Mouse (Mus musculus) liver, embryonic 12.5 days (tissue): ENCODE data around the gene Cfap99. TPM values are rescaled to one million over a fixed set of nuclear protein-coding genes. Genes with fewer than 3 reads are reported as not detected.

Experiments used
- ATAC-seq: fragments of 200-750 bp; cut with Nextera tagmentation; 2 replicates; pipeline ENCODE4 v1.8.0; 2017; ENCODE audit warnings: moderate number of reproducible peaks, mild to moderate bottlenecking, moderate library complexity
- H3K27ac ChIP-seq: fragments of 300-500 bp; sonication (generic); 2 replicates; pipeline ENCODE4 v1.5.1; 2016; ENCODE audit warnings: mild to moderate bottlenecking
- H3K27me3 ChIP-seq: fragments of 300-500 bp; sonication (generic); replicated peaks from 2 replicates; pipeline ENCODE4 v1.6.1; 2016; ENCODE audit warnings: mild to moderate bottlenecking, moderate library complexity
- H3K36me3 ChIP-seq: fragments of 300-500 bp; sonication (generic); 2 replicates; pipeline ENCODE4 v1.6.1; 2016; ENCODE audit warnings: mild to moderate bottlenecking, moderate library complexity
- H3K4me1 ChIP-seq: fragments of 300-500 bp; sonication (generic); 2 replicates; pipeline ENCODE4 v1.6.1; 2016
- H3K4me2 ChIP-seq: fragments of 300-500 bp; sonication (generic); 2 replicates; pipeline ENCODE4 v1.6.1; 2016; ENCODE audit warnings: mild to moderate bottlenecking, moderate library complexity
- H3K4me3 ChIP-seq: fragments of 300-500 bp; sonication (generic); 2 replicates; pipeline ENCODE4 v1.5.1; 2016; ENCODE audit warnings: mild to moderate bottlenecking, moderate library complexity
- H3K9ac ChIP-seq: fragments of 300-500 bp; sonication (generic); 2 replicates; pipeline ENCODE4 v1.6.1; 2016; ENCODE audit warnings: mild to moderate bottlenecking, moderate library complexity
- H3K9me3 ChIP-seq: fragments of 300-500 bp; sonication (generic); replicated peaks from 2 replicates; pipeline ENCODE4 v1.6.1; 2016; ENCODE audit warnings: mild to moderate bottlenecking, moderate library complexity
- WGBS: fragments of 180-500 bp; shearing (Covaris S2); methylation state at CpG from one replicate; pipeline ENCODE4 v1.1.7; 2016; ENCODE audit not compliant: insufficient replicate concordance; 5-methylcytosine and 5-hydroxymethylcytosine counted together
- polyA plus RNA-seq: library from polyadenylated mRNA; unstranded; fragments of >200 nt; fragmentation: Nextera tagmentation; extraction: Ambion mirVana; gene quantifications from 2 replicates; pipeline ENCODE4 v1.2.1, GENCODE M21; 2016

The Cfap99 gene
- polyA plus RNA-seq, 1 experiment from 2014 or later: not detected

DNA sequence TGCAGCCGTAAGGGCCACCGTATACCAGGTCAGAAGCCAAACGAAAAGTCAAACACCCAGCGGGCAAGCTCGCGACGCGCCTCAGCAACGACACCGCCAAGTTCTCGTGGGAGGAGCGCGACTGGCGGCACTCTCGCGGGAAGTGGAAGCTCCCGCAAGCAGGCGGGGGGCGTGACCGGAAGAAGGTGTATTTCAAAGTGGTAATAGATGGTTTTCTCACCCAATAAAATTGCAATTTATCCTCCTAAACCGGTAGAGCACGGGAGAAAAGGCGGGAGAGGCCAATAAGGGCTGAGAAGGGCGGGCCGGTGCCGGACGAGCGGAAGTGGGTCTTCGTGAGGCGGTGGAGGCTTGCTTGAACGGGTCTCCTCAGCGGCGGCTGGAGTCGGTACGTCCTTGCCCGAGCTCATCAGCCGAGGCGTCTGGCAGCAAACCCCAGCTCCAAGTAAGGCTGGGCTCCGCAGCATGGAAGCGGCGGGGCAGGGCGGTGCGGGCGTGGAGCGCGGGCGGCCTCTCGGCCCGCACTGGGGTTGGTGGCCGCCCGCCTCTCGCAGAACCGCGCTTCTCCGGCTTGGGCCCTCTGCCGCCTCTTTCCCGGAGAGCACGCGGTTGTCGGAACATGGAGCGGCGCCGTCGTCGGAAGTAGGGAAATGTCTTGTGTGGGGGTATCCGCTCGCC is 47.8 kb downstream of the Cfap99 start, which contains the start of gene Rnf4:
Gene Rnf4, plus strand, starts transcription at position 193 of the 678 bp plus-strand sequence.
- H3K9ac ChIP-seq: peak within 1 kb of the TSS; percentile 98
- H3K9me3 ChIP-seq: no peaks in the 10 kb centered on the region
- peaks cover 25% of the 10 kb centered on the region for H3K36me3 ChIP-seq
- H3K27ac ChIP-seq: peak within 1 kb of the TSS; percentile 97
- peak within 1 kb of the TSS; percentile 98 for H3K4me3 ChIP-seq
- peak within 1 kb of the TSS; percentile 96 for H3K4me2 ChIP-seq
- WGBS: 1% methylated on average over 67 of the region's 67 CpGs
- peak; percentile 94 for ATAC-seq
- H3K4me1 ChIP-seq: peaks cover 47% of the 10 kb centered on the region
- no peaks in the 10 kb centered on the region for H3K27me3 ChIP-seq

DNA sequence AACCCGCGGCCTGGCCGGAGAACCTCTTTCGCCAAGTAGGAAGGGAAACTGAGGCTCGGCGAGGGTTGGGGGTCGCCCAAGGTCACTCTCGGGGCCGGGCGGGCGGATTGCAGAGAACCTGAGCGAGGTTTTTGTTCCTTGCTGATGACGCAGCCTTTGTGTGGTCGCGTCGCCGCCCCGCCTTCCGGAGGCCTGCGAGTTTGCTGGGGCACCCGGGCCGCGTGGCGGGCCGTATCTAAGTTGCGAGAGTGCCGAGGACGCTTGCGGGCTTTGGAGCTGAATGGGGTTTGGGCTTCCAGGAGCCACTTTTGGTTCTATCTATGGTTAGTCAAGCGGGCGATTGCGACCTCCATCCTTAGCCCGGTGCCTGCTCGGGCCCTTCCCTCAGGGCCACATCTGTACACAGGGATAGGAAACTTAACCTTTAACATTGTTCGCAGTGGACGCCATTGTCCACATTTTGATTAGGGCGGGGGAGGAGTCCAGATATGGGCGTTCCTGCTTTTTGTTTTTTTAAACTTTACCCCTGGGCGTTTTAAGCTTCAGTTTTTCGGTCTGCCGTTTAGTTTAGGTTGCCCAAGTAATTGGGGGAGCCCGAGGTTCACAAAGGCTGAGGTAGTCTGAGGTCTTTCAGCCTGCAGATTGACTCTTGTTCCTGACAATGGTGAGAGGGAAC is 48.5 kb downstream of the Cfap99 start:
- Histone ChIP-seq H3K4me3 (peak overlapping the region; percentile 98), H3K27me3 (no peaks in the 10 kb centered on the region), H3K27ac (peak overlapping the region; percentile 97), H3K36me3 (peaks cover 27% of the 10 kb centered on the region), H3K4me1 (peaks cover 47% of the 10 kb centered on the region), H3K9ac (peak overlapping the region; percentile 98), H3K4me2 (peak overlapping the region; percentile 96), H3K9me3 (no peaks in the 10 kb centered on the region)
- WGBS: under 1% methylated on average over 42 of the region's 42 CpGs
- peak; percentile 57 for ATAC-seq

DNA sequence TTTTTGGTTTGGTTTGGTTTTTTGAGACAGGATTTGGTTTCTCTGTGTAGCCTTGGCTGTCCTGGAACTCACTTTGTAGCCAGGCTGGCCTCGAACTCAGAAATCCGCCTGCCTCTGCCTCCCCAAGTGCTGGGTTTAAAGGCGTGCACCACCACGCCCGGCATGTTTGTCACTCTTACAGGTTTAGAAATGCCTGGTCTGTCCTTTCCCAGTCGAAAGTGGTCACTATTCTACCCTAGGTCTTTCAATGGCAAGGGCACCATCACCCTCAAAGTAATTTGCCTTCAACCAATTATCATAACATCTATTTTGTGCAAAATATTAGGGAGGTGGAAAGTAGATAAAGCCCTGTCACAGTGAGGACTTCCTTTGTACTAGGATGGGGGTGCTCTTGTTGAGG is 51.8 kb downstream of the Cfap99 start:
- Histone ChIP-seq H3K27me3 (no peaks in the 10 kb centered on the region), H3K27ac (no peak overlapping the region), H3K9me3 (no peaks in the 10 kb centered on the region), H3K4me3 (no peak overlapping the region), H3K4me2 (no peak overlapping the region), H3K9ac (no peak overlapping the region), H3K4me1 (peaks cover 45% of the 10 kb centered on the region), H3K36me3 (peaks cover 53% of the 10 kb centered on the region)
- 81% methylated on average over 6 of the region's 6 CpGs for WGBS
- no peak for ATAC-seq

DNA sequence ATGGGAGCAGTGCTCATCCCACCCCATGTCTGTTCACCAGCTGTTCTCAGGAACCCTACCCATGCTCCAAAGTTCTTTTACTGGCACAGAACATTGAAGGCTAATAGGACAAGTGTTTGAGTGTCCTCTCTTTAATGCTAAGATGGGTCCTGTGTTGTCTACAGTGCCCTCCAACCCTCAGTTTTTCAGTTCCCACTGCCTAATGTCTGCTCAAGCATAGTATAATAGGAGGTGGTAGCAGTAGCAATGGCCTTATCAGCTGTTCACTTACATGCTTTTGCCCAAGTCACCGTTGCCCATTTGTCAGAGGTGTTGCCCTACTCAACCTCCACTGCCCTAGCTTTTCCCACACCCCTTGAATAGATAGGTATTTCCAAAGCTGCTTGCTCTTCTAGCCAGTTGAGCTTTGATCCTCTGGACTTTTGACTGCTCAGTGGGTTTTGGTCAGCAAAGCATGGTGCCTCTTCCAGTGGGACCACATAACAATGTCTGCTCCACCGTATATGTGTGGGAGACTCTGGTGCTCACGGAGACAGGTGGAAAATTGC is 63.8 kb downstream of the Cfap99 start:
- H3K36me3 ChIP-seq: peaks cover 98% of the 10 kb centered on the region
- WGBS: 91% methylated on average over 3 of the region's 3 CpGs
- H3K27me3 ChIP-seq: no peaks in the 10 kb centered on the region
- H3K9me3 ChIP-seq: no peaks in the 10 kb centered on the region
- no peak overlapping the region for H3K4me3 ChIP-seq
- no peak overlapping the region for H3K27ac ChIP-seq
- 0 out of 2 replicates have a peak, but pooled peaks cover 3% of the 10 kb centered on the region for H3K4me1 ChIP-seq
- H3K4me2 ChIP-seq: no peak overlapping the region
- ATAC-seq: no peak
- H3K9ac ChIP-seq: no peak overlapping the region

DNA sequence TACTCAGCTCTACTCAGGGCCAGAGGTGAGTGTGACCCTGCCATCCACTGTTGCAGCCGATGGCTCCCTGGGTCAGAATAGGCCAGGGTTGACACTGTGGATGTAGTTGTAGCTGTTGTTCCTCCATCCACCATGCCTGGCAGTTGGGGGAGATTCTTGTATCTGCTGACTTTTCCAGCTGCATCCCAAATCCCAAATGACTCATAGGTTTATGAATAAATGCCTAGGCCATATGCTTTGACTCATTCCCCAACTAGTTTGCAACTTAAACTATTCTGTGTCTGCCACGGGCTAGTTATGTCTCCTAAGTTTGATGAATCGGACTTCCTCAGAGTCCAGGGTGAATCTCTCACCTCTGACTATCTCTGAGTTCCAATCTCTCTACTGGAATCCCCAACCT is 71.9 kb downstream of the Cfap99 start:
- no peak for ATAC-seq
- 94% methylated on average over 3 of the region's 3 CpGs for WGBS
- peaks cover 80% of the 10 kb centered on the region for H3K36me3 ChIP-seq

DNA sequence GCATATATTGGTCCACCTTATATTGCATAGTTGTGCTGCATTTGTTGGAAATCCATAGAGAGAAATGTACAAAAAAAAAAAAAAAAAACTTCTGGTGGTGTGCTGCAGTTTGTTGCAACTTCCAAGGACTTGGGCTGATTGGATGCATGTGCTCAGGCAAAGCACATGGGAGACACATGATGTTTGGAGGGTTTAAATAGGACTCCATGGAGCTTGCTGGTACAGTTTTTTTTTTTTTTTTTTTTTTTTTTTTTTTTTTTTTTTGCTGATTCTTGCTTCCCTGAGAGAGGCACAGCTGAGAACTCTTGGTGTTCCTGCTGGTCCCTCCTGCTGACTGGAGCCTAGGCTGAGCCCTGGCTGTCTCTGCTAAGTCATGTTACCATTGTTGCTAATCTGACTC is 74.7 kb downstream of the Cfap99 start:
- no peak overlapping the region for H3K9ac ChIP-seq
- H3K4me2 ChIP-seq: no peak overlapping the region
- no peak overlapping the region for H3K4me3 ChIP-seq
- H3K36me3 ChIP-seq: peaks cover 54% of the 10 kb centered on the region
- H3K4me1 ChIP-seq: no peaks in the 10 kb centered on the region
- H3K9me3 ChIP-seq: no peaks in the 10 kb centered on the region
- no peaks in the 10 kb centered on the region for H3K27me3 ChIP-seq
- H3K27ac ChIP-seq: no peak overlapping the region
- ATAC-seq: no peak

More for the DNA sequence above, 71.9 kb downstream of the Cfap99 start:
- Histone ChIP-seq H3K9ac (no peak overlapping the region), H3K4me3 (no peak overlapping the region), H3K9me3 (no peaks in the 10 kb centered on the region), H3K27me3 (no peaks in the 10 kb centered on the region), H3K4me1 (no peaks in the 10 kb centered on the region), H3K4me2 (no peak overlapping the region), H3K27ac (no peak overlapping the region)

DNA sequence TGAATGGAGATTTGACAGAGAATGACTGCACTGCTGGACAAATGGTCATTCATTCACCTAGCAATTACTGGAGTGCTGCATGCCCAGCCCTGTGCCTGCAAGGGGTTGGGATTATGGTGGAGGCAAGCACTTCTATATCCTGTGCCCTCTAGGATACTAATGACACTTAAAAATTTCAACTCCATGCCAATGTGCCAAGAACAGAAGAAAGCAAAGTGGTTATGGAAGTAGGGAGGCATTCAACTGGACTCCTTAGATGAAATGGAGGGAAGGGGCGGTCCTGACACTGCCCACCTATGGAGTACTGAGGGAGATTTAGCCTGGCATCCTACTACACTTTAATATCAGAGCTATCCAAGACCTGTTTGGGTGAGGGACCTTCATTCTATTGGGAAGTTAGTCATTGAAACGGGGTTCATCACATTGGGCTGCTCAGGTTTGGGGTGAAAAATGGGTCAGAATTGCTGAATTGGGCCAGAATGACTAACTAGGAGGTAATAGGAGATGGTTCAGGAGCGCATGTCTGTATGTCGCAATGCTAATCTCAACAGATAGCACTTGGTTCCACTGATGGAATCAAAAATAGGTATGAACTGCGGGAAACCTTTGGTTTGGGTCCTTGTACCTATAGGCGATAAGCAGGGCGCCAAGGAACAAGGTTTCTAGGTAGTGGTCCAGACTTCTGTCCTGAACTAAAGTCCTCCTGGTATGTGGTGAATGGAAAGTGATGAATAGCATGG is 80.3 kb downstream of the Cfap99 start:
- peak overlapping the region; percentile 90 for H3K9ac ChIP-seq
- ATAC-seq: no peak
- WGBS: 66% methylated on average over 7 of the region's 7 CpGs
- peak overlapping the region; percentile 92 for H3K4me3 ChIP-seq
- peaks cover 39% of the 10 kb centered on the region for H3K4me1 ChIP-seq
- peaks cover 14% of the 10 kb centered on the region for H3K36me3 ChIP-seq
- no peaks in the 10 kb centered on the region for H3K27me3 ChIP-seq
- H3K4me2 ChIP-seq: peak overlapping the region; percentile 96
- peak overlapping the region; percentile 79 for H3K27ac ChIP-seq
- H3K9me3 ChIP-seq: no peaks in the 10 kb centered on the region

DNA sequence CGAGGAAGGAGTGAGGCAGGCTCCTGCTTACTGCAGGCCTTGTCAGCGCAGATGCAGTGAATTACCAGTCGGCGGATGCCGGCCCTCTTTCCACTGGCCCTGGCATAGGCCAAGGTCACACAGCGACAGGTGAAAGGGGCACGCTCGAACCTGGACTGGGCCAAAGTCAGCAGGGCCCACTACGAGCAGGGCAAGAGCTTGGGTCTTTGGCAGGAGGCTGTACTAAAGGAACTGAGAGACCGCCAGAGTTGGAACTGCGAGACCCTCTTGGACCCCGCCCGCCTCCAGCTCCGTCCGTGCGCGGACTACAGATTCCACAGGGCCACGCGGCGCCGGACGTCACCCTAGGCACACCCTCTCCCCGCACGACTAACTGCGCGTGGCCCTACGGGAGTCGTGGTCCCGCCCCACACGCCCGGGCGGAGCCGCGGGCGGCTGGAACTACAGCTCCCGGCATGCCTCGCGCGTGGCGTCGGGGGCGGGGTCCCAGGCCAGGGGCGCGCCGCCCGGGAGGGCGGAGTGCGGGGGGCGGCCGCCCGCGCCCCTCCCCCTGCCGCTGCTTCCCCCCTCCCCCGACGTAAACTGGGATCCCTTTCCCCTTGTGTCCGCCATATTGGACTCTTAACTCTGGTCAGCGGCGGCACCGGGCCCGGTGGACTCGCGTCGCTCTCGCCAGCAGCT is 81.1 kb downstream of the Cfap99 start, which contains the start of gene Fam193a:
Gene Fam193a, plus strand, starts transcription at position 593 of the 681 bp plus-strand sequence.
- peak within 1 kb of the TSS; percentile 92 for H3K4me3 ChIP-seq
- peaks cover 39% of the 10 kb centered on the region for H3K4me1 ChIP-seq
- WGBS: 1% methylated on average over 55 of the region's 64 CpGs

DNA sequence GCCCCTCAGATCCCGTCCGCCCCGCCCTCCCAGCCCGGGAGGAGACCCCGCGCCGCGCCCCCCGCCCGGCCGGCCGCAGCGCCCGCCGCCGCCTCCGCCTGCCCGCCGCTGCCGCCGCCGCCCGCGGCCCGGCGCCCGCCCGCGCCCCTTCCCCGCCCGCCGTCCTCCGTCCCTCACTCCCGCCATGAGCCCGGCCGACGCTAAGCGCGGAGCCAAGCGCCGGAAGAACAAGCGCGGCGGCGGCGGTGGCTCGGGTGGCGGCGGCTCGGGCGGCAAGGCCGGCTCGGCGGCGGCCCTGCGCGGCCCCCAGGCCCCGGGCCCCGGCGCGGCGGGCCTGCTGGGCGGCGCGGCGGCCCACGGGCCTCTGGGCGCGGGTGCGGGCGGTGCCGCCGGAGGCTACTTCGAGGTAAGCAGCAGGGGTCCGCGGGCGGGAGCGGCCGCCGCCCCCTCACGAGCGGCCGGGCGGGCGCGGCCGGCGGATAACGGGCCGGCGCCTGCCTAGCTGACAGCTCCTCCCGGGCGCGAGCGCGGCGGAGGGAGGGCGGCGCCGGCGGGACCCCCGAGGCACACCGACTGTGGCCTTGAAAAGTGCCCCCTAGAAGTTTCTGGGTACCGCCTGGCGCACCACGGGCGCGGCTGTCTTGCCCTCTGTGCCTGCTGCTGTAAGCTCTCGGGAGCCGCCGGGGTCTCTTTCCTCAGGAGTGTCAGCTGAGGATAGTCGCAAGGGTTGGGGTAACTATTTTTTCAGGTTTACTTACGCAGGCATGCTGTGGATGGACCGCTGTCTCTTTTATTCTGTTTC is 81.8 kb downstream of the Cfap99 start:
- H3K9ac ChIP-seq: peak overlapping the region; percentile 90
- H3K36me3 ChIP-seq: peaks cover 6% of the 10 kb centered on the region
- no peaks in the 10 kb centered on the region for H3K9me3 ChIP-seq
- H3K4me2 ChIP-seq: peak overlapping the region; percentile 96
- peak overlapping the region; percentile 85 for H3K27ac ChIP-seq
- peaks cover 39% of the 10 kb centered on the region for H3K4me1 ChIP-seq
- ATAC-seq: peak; percentile 10; the same call in 1 of the 2 replicates
- under 1% methylated on average over 48 of the region's 114 CpGs for WGBS
- H3K27me3 ChIP-seq: no peaks in the 10 kb centered on the region
- peak overlapping the region; percentile 92 for H3K4me3 ChIP-seq

More for the DNA sequence above, 81.1 kb downstream of the Cfap99 start, which contains the start of gene Fam193a:
- Histone ChIP-seq H3K27ac (peak within 1 kb of the TSS; percentile 85), H3K9me3 (no peaks in the 10 kb centered on the region), H3K4me2 (peak within 1 kb of the TSS; percentile 96), H3K9ac (peak within 1 kb of the TSS; percentile 90), H3K27me3 (no peaks in the 10 kb centered on the region), H3K36me3 (peaks cover 13% of the 10 kb centered on the region)
- ATAC-seq: peak; percentile 99

DNA sequence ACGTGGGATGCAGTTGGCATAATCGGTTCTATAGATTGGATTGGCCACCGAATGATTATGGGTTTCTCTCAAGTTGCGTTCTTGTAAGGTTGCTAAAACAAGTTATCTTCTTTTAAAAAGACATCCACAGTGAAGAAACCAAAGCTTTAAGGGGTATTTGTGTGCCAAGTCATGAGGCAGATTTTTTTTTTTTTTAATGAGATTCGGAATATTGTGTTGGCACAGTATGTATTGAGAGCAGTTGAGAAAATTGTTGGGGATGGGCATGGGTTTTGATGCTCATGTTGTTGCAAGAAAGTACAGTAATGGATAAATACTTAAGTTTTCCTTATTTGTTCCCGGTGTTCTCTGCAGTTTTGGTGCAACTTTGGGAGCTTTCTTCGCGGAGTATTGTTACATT is 82.4 kb downstream of the Cfap99 start:
- H3K36me3 ChIP-seq: peaks cover 3% of the 10 kb centered on the region
- ATAC-seq: no peak
- no peaks in the 10 kb centered on the region for H3K9me3 ChIP-seq
- H3K27me3 ChIP-seq: no peaks in the 10 kb centered on the region
- peak overlapping the region; percentile 85 for H3K27ac ChIP-seq
- H3K4me1 ChIP-seq: peaks cover 39% of the 10 kb centered on the region
- H3K9ac ChIP-seq: peak overlapping the region; percentile 90
- peak overlapping the region; percentile 92 for H3K4me3 ChIP-seq
- H3K4me2 ChIP-seq: peak overlapping the region; percentile 96
- 24% methylated on average over 8 of the region's 8 CpGs for whole genome bisulfite sequencing

DNA sequence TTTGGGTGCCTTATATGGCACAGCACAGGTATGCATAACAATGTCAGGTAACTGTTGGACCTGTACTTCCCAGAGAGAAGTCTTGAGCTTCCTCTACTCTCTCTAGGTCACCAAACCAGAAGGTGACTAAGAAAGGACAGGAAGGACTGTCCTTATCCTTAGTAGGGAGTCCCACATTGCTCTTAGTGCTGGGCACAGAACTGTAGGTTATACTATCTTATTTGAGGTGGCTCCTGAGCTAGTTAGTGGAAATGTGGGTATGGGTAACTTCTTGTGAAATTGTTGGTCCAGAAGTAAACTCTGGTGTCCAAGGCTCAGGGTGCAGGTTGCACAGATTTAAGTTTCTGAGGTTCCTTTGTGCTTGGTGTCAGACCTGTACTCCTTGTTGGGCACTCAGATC is 83.7 kb downstream of the Cfap99 start:
- H3K9me3 ChIP-seq: no peaks in the 10 kb centered on the region
- peaks cover 39% of the 10 kb centered on the region for H3K4me1 ChIP-seq
- no peak for ATAC-seq
- no peak overlapping the region for H3K9ac ChIP-seq
- H3K4me3 ChIP-seq: 0 out of 2 replicates have a peak overlapping the region, but pooled peaks have one; percentile 9
- no peaks in the 10 kb centered on the region for H3K27me3 ChIP-seq
- H3K4me2 ChIP-seq: peak overlapping the region; percentile 2
- H3K36me3 ChIP-seq: peaks cover 3% of the 10 kb centered on the region
- 0 out of 2 replicates have a peak overlapping the region, but pooled peaks have one; percentile 14 for H3K27ac ChIP-seq
